12 mouse cellular contexts compared by ENCODE assay signal in the genomic region with DNA sequence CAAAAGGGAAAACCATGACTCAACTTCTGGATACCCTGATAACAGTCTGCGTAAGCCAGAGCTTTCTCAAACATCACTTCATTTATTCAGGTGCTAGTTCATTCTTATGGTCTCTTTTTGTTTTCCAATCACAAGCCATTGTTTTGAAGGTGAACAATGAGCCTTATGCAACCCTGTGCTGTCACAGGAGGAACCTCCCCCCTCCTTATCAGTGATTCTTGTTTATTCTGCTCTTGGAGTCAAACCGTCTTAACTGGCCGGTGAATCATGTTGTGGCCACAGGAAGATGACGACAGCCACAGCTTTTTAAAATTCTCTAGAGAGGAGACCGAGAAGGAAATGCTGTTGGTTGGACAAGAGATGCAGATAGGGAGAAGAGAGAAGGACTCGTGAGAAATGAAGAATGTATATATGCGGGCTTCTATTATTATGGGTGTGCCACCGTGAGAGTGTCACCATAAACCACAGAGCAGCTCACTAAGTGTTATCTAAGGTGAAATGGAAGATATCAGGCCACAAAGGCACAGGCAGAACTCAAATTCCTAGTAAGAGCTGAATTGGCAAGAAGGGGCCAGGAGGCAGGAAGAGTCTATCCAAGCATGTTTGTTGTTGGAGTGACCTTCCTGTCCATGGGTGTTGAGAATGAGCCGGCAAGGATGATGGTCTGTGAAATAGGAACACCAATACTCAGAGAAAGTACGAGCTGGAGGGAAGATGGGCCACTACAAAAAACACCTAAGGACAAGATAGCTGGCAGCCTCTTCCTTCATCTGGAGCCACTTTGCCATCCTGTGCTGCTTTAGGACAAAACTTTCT.
DNase-seq lines count a peak whose midpoint lies in the region.
"Had no signal": no experiment of that assay in that cellular context is flagged by ENCODE, and none has a peak within 500 bp of the region (broad histone marks: within the 10 kb centered on the region; RNA-seq: fewer than 3 reads in every experiment).

No protein-coding gene starts in this region.

- H3K27me3 ChIP-seq in megakaryocyte, embryonic 14.5 days (replicated peaks): peaks cover 2% of the 10 kb centered on the region
- H3K27me3 ChIP-seq: CH12.LX; limb, embryonic 15.5 days; neural tube, embryonic 12.5 days had no signal

- no peaks in the 10 kb centered on the region for H3K36me3 ChIP-seq in megakaryocyte, embryonic 14.5 days (replicated peaks; ENCODE audit: low read length)
- H3K36me3 ChIP-seq: limb, embryonic 15.5 days; neural tube, embryonic 12.5 days had no signal

- no peaks in the 10 kb centered on the region for H3K9me3 ChIP-seq in megakaryocyte, embryonic 14.5 days
- H3K9me3 ChIP-seq: limb, embryonic 15.5 days; neural tube, embryonic 12.5 days had no signal

- peaks cover 60% of the 10 kb centered on the region for H3K4me1 ChIP-seq in megakaryocyte, embryonic 14.5 days
- H3K4me1 ChIP-seq: limb, embryonic 15.5 days had no signal

- peak; percentile 28 for DNase-seq in kidney, adult 9 months
- DNase-seq in kidney, postnatal 4 days: no peak
- DNase-seq in c-Kit-positive CD71-positive TER-119-positive erythroid progenitor cells, embryonic 14.5 days (ENCODE audit: low spot score): peak; percentile 45
- DNase-seq in heart, postnatal 36 days: peak; percentile 8 to 36
- no peak for DNase-seq in cerebellum, postnatal 10 days
- DNase-seq in layer of hippocampus, postnatal 10 days (ENCODE audit: low spot score in 2 of 2): no peak
- no peak for DNase-seq in T-cell, adult 2 months (ENCODE audit: low spot score)
- DNase-seq: thymus, postnatal 25 days had no signal

- intact Hi-C loops in heart, postnatal 36 days (cut with DNase I): loop anchor here (1.0 kb wide), 1 partner anchor 8 kb away; no protein-coding TSS in a partner anchor

- peak overlapping the region; percentile 80 for H3K4me3 ChIP-seq in megakaryocyte, embryonic 14.5 days (replicated peaks)
- H3K4me3 ChIP-seq: limb, embryonic 15.5 days; neural tube, embryonic 12.5 days had no signal

Comparison
In these comparisons a context has a peak if more than half of its experiments do, and no peak if none do; other contexts are left out.
1. DNase-seq: peak in kidney, adult 9 months (single experiment), c-Kit-positive CD71-positive TER-119-positive erythroid progenitor cells, embryonic 14.5 days (single experiment) and heart, postnatal 36 days (2 of 2); none in kidney, postnatal 4 days (0 of 2), cerebellum, postnatal 10 days (0 of 2), layer of hippocampus, postnatal 10 days (0 of 2) and T-cell, adult 2 months (single experiment).